Mouse (Mus musculus) spleen, adult 2 months (tissue): ENCODE measurements at regions not wholly inside any gene's neighbourhood (a gene's known extent, or its start where the extent isn't known, plus 50 kb on each side); places are given as distances from the start of the nearest gene placed in this dataset.

ENCODE experiments used
- CTCF ChIP-seq: fragments of 200-500 bp; IDR thresholded peaks from 2 replicates; pipeline ENCODE4 v1.5.1; 2011; ENCODE audit warnings: mild to moderate bottlenecking, inconsistent platforms; ENCODE audit not compliant: insufficient read depth, insufficient read length, insufficient replicate concordance; ENCODE audit errors: extremely low read depth
- POLR2A ChIP-seq: fragments of 200-500 bp; IDR thresholded peaks from 2 replicates; pipeline ENCODE4 v1.6.1; 2011; ENCODE audit warnings: low read depth, low read length, inconsistent platforms

- TF ChIP-seq POLR2A (no peak), CTCF (no peak)
Measured at GRCm38 (mm10) chr9:120677216-120677615, 106.0 kb downstream of the Rpl14 start.
